Mouse (Mus musculus): Measurements from ENCODE around the gene Acsm1. TPM values are rescaled to one million over a fixed set of nuclear protein-coding genes. Genes with fewer than 3 reads are reported as not detected.
A peak's percentile ranks its signal among the peaks of the same experiment; 100 is the strongest.

Gene Acsm1
- polyA plus RNA-seq, 1 experiment from 2014 or later: not detected

DNA sequence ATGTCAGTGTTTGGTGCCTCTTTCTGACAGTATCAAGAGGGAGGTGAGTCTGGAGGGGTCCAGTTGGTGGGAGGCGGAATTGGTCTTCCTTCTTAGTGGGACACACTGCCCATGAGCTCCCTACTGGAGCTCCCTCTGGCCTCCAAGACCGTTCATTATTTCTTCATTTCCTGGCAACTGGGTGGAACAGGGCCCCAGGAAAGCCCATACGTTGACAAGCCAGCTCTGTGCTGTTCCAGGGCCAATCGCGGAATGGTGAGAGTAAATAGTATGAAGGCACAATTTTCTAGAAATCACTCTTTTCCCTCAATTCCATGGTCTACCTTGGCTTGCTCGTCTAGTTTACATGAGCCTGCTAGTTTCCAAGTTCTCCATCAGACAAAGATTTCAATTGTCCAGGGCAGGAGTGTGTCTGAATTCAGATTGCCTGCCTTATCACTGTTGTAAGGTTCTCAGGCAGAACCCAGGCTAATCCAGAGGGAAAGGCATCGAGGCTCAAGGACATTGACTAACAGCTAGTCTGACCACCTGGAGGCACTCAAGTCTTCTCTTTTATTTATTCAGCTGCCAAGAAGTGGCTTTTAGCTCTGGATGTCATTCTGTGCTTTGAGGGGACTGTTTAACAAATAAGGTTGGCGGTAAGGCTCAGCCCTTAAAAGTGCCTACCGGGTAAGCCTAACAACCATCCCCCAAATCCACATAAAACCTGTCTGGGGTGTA lies 1.1 kb downstream of the Acsm1 start:
- WGBS: 74% methylated on average over 9 of the region's 9 CpGs
- ATAC-seq (ENCODE audit: low FRiP score, low read depth): no peak

DNA sequence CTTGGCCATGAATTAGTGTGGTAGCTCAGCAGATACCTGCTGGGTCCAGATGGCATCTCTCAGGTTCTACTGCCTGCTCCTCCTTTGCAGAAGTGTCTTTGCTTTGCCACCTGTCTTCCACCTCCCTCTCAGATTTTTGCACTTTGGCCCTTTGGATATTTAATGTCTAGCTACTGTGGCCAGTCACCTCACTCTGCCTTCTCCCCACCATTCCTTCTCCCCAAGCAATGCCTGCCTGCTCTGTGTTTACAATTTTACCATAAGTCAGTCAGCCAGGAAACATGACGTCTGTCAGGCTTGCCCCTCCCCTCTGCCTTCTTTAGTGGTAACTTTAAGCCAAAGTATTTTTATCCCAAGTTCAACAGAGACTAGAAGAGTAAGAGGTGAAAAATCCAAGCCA lies 9.7 kb downstream of the Acsm1 start:
- Histone ChIP-seq H3K4me1 (no peaks in the 10 kb centered on the region), H3K4me3 (no peak overlapping the region), H3K27me3 (replicated peaks) (no peaks in the 10 kb centered on the region), H3K4me2 (replicated peaks) (no peak overlapping the region), H3K9ac (no peak overlapping the region), H3K9me3 (no peaks in the 10 kb centered on the region), H3K36me3 (no peaks in the 10 kb centered on the region), H3K27ac (no peak overlapping the region)
- ATAC-seq (ENCODE audit: low FRiP score, low read depth): no peak
- 69% methylated on average over 1 of the region's 1 CpGs for WGBS

More for the DNA sequence above, 1.1 kb downstream of the Acsm1 start:
- no peak overlapping the region for H3K9ac ChIP-seq
- no peaks in the 10 kb centered on the region for H3K27me3 ChIP-seq (replicated peaks)
- no peaks in the 10 kb centered on the region for H3K36me3 ChIP-seq
- no peaks in the 10 kb centered on the region for H3K9me3 ChIP-seq
- no peak overlapping the region for H3K27ac ChIP-seq
- no peak overlapping the region for H3K4me3 ChIP-seq
- no peak overlapping the region for H3K4me2 ChIP-seq (replicated peaks)
- H3K4me1 ChIP-seq: no peaks in the 10 kb centered on the region

DNA sequence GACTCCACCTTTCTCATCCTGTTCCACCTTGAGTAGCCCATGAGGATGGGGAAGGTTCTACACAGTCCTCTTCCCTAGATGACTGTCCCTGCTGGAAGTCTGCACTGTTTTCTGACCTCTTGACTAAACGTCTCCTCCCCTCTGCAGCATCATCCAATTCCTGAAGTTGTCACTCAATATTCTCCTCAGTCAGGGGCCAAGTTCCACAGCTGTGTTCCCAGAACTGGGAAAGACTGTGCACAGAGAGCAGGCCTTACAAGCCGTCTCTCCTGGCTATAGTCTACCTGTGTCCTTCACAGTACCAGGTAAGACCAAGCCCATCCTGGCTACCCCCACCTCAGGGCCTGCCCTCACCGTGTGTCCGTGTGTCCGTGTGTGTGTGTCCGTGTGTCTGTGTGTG lies 10.8 kb downstream of the Acsm1 start:
- Histone ChIP-seq H3K4me1 (no peaks in the 10 kb centered on the region), H3K9ac (no peak overlapping the region), H3K9me3 (no peaks in the 10 kb centered on the region), H3K36me3 (no peaks in the 10 kb centered on the region), H3K4me3 (no peak overlapping the region), H3K27me3 (replicated peaks) (no peaks in the 10 kb centered on the region), H3K27ac (no peak overlapping the region), H3K4me2 (replicated peaks) (no peak overlapping the region)
- WGBS: 85% methylated on average over 6 of the region's 6 CpGs
- no peak for ATAC-seq (ENCODE audit: low FRiP score, low read depth)

DNA sequence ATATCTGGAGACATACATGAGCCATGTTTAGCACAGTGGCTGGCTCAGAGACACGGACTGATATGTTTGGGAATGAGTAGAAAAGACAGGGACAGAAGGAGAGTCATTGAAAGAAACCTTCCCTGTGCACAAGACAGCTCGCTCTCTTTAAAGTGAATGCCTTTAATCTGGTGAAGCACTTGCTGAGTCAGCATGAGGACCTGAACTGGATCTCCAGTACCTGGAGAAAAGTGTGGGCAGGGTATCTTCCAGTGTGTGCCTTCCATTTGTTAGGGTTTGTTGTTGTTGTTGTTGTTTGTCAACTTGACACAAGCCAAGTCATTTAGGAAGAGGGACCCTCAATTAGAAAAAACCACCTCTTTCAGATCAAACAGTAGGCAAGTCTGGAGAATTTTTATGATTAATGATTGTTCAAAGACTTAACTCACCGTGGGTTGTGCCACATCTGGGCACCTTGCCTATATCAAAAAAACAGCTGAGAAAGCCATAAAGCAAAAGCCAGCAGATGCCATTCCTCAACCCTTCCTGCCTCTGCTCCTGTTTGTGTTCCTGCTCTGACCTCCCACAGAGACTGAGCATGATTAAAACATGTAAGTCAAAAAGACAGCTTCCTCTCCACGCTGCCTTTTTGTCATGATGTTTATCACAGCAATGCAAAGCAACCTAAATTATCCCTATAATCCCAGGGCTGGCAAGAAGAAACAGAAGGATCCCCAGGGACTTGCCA lies 11.5 kb downstream of the Acsm1 start:
- Histone ChIP-seq H3K27me3 (replicated peaks) (no peaks in the 10 kb centered on the region), H3K36me3 (no peaks in the 10 kb centered on the region), H3K4me3 (no peak overlapping the region), H3K4me2 (replicated peaks) (no peak overlapping the region), H3K4me1 (no peaks in the 10 kb centered on the region), H3K9me3 (no peaks in the 10 kb centered on the region), H3K27ac (no peak overlapping the region), H3K9ac (no peak overlapping the region)
- no peak for ATAC-seq (ENCODE audit: low FRiP score, low read depth)
- WGBS: 60% methylated on average over 4 of the region's 4 CpGs

DNA sequence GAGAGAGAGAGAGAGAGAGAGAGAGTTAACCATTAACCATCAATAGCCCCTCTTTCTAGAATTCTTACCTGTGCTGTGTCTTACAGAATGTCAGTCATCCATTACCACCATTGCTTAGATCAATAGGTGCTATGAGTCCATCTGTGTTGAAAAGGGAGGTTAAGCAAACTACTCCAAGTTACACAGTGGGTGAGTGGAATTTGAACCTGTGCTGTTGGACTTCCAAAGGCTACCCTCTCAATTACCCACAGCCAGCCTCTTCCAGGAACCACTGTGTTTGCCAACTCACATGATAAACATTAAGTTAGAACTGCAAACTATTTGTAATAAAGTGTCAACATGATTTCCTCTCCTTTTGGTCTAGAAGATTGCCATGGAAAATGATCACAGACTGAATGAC lies 13.3 kb downstream of the Acsm1 start:
- no peak for ATAC-seq (ENCODE audit: low FRiP score, low read depth)
- no peaks in the 10 kb centered on the region for H3K4me1 ChIP-seq
- H3K27me3 ChIP-seq (replicated peaks): no peaks in the 10 kb centered on the region
- H3K9me3 ChIP-seq: no peaks in the 10 kb centered on the region
- H3K27ac ChIP-seq: no peak overlapping the region
- no peaks in the 10 kb centered on the region for H3K36me3 ChIP-seq
- H3K4me2 ChIP-seq (replicated peaks): no peak overlapping the region
- H3K9ac ChIP-seq: no peak overlapping the region
- H3K4me3 ChIP-seq: no peak overlapping the region

DNA sequence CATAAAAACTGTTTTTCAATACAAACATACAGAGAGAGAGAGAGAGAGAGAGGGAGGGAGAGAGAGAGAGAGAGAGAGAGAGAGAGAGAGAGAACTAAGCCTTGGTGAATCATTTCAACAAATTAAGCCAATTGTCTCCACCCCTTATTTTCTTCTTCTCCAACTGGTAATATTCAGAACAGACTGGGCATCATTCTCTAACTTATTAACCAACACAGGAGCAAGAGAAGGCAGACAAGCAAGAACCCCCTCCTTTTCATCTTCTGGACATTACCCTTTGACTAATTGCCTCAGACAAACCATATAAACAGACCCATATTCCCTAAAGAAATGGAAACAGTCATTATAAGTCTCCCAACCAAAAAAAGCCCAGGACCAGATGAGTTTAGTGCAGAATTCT lies 31.9 kb downstream of the Acsm1 start:
- no peak for ATAC-seq (ENCODE audit: low FRiP score, low read depth)
- Histone ChIP-seq H3K36me3 (no peaks in the 10 kb centered on the region), H3K9ac (no peak overlapping the region), H3K4me2 (replicated peaks) (no peak overlapping the region), H3K9me3 (no peaks in the 10 kb centered on the region), H3K27me3 (replicated peaks) (no peaks in the 10 kb centered on the region), H3K4me1 (no peaks in the 10 kb centered on the region), H3K4me3 (no peak overlapping the region), H3K27ac (no peak overlapping the region)

DNA sequence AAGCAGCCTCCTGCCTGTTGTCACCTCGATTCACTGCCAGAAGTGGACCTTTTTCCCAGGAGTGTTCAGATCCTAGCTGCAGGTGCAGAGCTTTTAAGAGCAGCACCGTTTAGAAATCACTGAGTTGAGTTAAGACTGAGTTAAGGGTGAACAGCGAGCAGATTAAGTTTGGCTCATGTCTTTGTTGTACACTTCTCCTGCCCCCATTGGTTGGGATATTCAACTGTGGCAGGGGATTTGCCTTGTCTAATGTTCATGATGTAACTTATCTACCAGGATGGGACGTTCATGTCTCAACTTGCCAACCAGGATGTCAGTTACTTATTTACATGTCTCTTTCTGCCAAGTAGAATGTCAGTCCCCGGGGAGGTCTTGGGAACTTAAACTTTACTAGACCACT lies 35.5 kb downstream of the Acsm1 start:
- Histone ChIP-seq H3K36me3 (no peaks in the 10 kb centered on the region), H3K4me2 (replicated peaks) (no peak overlapping the region), H3K4me3 (no peak overlapping the region), H3K9ac (no peak overlapping the region), H3K4me1 (no peaks in the 10 kb centered on the region), H3K9me3 (no peaks in the 10 kb centered on the region), H3K27ac (no peak overlapping the region), H3K27me3 (replicated peaks) (no peaks in the 10 kb centered on the region)
- no peak for ATAC-seq (ENCODE audit: low FRiP score, low read depth)
- WGBS: 84% methylated on average over 5 of the region's 5 CpGs

DNA sequence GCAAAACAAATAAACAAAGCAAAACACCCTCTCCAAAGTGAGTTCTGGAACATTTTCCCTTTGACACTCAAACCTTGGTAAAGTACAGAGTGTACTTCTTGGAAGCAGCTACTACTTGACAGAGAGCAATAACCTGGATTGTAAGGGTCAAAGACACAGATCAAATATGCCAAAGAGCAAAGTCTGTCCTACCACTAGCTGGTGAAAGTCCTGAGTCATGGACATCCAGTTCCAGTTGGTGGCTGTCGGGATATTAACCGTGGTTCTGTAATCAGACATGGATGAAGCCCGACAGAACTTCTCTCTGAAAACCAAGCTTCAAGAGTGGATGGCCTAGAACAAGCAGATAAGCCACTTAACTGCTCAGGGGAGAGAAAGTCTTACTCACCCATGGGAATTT lies 61.1 kb downstream of the Acsm1 start:
- no peak overlapping the region for H3K4me2 ChIP-seq (replicated peaks)
- H3K4me1 ChIP-seq: no peaks in the 10 kb centered on the region
- no peak for ATAC-seq (ENCODE audit: low FRiP score, low read depth)
- H3K4me3 ChIP-seq: no peak overlapping the region
- H3K36me3 ChIP-seq: no peaks in the 10 kb centered on the region
- H3K27me3 ChIP-seq (replicated peaks): no peaks in the 10 kb centered on the region
- H3K9ac ChIP-seq: no peak overlapping the region
- H3K27ac ChIP-seq: no peak overlapping the region
- no peaks in the 10 kb centered on the region for H3K9me3 ChIP-seq
- WGBS: 89% methylated on average over 3 of the region's 3 CpGs

DNA sequence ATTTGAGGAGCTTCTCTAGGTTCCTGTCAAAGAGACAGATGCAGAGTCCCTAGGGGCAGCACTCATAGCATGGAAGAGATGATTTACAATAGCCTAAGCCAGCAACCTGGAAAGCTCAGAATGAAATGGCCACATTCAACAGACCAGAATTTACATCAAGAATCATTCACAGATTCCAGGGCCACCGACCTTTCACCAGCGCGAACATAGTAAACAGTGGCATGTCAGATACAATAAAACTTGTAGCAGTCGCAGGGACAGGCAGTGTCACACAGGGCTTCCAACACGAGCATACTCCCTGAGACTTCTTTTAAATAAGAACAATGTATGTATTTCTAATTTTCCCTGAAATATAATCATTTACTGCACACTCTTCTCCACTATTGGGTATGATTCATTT lies 63.6 kb downstream of the Acsm1 start:
- Histone ChIP-seq H3K27ac (no peak overlapping the region), H3K4me1 (no peaks in the 10 kb centered on the region), H3K9me3 (no peaks in the 10 kb centered on the region), H3K36me3 (no peaks in the 10 kb centered on the region), H3K4me3 (no peak overlapping the region), H3K9ac (no peak overlapping the region), H3K27me3 (replicated peaks) (no peaks in the 10 kb centered on the region), H3K4me2 (replicated peaks) (no peak overlapping the region)
- no peak for ATAC-seq (ENCODE audit: low FRiP score, low read depth)
- 72% methylated on average over 5 of the region's 5 CpGs for WGBS

DNA sequence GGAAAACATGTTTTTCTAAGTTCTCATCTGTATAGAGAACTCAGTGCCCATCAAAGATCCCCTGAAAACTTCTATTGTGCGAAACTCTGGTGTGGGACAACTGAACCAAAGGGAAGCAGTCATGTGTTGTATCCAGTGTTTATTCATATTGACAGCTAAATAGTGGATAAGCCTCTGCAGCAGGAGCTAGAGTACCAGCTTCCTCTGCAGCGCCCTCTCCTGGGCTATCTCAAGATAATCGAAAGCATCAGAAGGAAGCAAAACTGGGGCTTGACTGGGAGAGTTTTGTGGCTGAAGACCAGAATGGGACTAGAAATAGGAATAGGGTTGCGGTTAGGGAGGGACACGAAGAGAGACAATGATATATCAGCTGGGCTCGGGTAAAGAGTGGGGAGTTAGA lies 64.1 kb downstream of the Acsm1 start:
- H3K27ac ChIP-seq: no peak overlapping the region
- H3K4me2 ChIP-seq (replicated peaks): no peak overlapping the region
- no peak overlapping the region for H3K9ac ChIP-seq
- no peaks in the 10 kb centered on the region for H3K4me1 ChIP-seq
- no peaks in the 10 kb centered on the region for H3K36me3 ChIP-seq
- WGBS: 49% methylated on average over 6 of the region's 6 CpGs
- H3K9me3 ChIP-seq: no peaks in the 10 kb centered on the region
- H3K4me3 ChIP-seq: no peak overlapping the region
- no peaks in the 10 kb centered on the region for H3K27me3 ChIP-seq (replicated peaks)
- ATAC-seq (ENCODE audit: low FRiP score, low read depth): no peak

DNA sequence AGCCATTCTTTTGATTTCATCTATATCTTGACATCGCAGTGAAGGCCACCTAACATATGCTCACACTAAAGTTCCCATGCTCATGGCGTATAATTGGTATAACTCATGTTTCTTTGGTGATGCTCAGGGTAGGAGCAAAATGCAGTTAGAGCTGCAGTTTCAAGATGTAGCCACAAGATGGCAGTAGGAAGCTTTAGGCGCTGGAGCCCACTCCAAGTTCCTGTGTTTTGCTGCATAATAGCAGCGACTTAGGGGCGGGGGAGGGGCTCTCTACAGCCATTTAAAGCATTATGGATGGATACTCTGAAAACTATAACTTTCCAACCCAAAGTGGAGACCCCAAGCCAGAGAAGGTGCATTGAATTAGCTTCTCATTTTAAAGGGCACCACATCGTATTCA lies 66.6 kb downstream of the Acsm1 start:
- Histone ChIP-seq H3K27me3 (replicated peaks) (no peaks in the 10 kb centered on the region), H3K36me3 (no peaks in the 10 kb centered on the region), H3K4me3 (no peak overlapping the region), H3K4me2 (replicated peaks) (no peak overlapping the region), H3K4me1 (no peaks in the 10 kb centered on the region), H3K9ac (no peak overlapping the region), H3K27ac (no peak overlapping the region), H3K9me3 (no peaks in the 10 kb centered on the region)
- 20% methylated on average over 6 of the region's 6 CpGs for WGBS
- peak; percentile 17; the same call in 1 of the 2 replicates for ATAC-seq (ENCODE audit: low FRiP score, low read depth)

DNA sequence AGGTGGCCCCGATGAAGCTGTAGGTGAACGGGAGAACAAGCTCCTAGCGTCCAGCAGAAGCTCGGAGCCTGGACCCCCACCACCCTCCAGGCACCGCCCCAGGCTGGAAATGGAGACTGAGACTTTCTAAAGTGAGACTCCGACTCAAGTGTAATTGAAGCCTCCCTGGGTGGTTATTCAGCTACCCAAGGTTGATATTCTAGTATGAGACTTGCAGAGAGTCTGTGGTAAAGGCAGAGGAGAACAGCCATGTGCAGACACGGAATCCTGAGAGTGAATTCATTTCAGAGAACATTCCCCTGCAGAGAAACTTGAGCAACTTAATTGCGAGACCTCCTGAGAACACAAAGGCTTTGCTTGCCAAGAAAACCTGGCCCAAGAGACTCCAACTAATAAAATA lies 73.3 kb downstream of the Acsm1 start:
- H3K36me3 ChIP-seq: no peaks in the 10 kb centered on the region
- H3K4me3 ChIP-seq: no peak overlapping the region
- H3K9ac ChIP-seq: no peak overlapping the region
- 80% methylated on average over 8 of the region's 8 CpGs for WGBS
- no peak overlapping the region for H3K4me2 ChIP-seq (replicated peaks)
- H3K27ac ChIP-seq: no peak overlapping the region
- no peaks in the 10 kb centered on the region for H3K9me3 ChIP-seq
- no peaks in the 10 kb centered on the region for H3K4me1 ChIP-seq
- H3K27me3 ChIP-seq (replicated peaks): no peaks in the 10 kb centered on the region
- no peak for ATAC-seq (ENCODE audit: low FRiP score, low read depth)

DNA sequence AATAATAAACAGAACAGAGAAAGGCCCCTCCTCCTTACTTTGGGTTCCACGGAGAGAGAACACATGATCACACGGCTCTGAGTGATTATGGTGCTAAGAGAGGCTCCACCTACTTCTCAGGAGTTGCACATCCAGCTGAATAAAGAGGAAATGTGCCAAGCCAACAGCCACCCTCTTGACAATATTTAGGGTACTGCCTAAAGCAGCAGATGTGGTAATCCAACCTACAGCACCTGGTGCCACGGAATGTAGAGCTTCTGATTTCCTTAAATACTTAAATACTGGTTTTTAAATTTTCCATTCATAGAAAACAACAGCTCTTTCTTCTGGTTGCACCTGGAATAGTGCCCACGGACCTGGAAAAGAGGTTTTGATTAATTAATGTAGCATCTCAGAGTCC lies 75.9 kb downstream of the Acsm1 start:
- Histone ChIP-seq H3K27me3 (replicated peaks) (no peaks in the 10 kb centered on the region), H3K27ac (no peak overlapping the region)
- 76% methylated on average over 4 of the region's 4 CpGs for WGBS

More for the DNA sequence above, 75.9 kb downstream of the Acsm1 start:
- Histone ChIP-seq H3K9ac (no peak overlapping the region), H3K36me3 (no peaks in the 10 kb centered on the region), H3K4me2 (replicated peaks) (no peak overlapping the region), H3K4me3 (no peak overlapping the region), H3K4me1 (no peaks in the 10 kb centered on the region), H3K9me3 (no peaks in the 10 kb centered on the region)
- ATAC-seq (ENCODE audit: low FRiP score, low read depth): no peak

All from neural tube, embryonic 12.5 days (tissue).